Mouse (Mus musculus): ENCODE results near the gene Pld1. TPM values are rescaled to one million over a fixed set of nuclear protein-coding genes. Genes with fewer than 3 reads are reported as not detected.

Pld1 gene
- polyA plus RNA-seq, 1 experiment from 2014 or later: 4.1 TPM

- no peak for ATAC-seq (ENCODE audit: low FRiP score)
- Histone ChIP-seq H3K9ac (no peak overlapping the region), H3K36me3 (replicated peaks) (no peaks in the 10 kb centered on the region), H3K4me3 (replicated peaks) (no peak overlapping the region), H3K4me1 (peaks cover 4% of the 10 kb centered on the region; the same call in 1 of the 2 replicates), H3K4me2 (no peak overlapping the region), H3K27ac (no peak overlapping the region), H3K9me3 (no peaks in the 10 kb centered on the region), H3K27me3 (no peaks in the 10 kb centered on the region)
- WGBS: 93% methylated on average over 8 of the region's 8 CpGs
Observed at GRCm38 (mm10) chr3:28041236-28041635, 102.7 kb downstream of the Pld1 start.

GRCm38 (mm10) chr3:28042366-28042765 is 103.9 kb downstream of the Pld1 start:
- WGBS: 96% methylated on average over 4 of the region's 4 CpGs
- no peaks in the 10 kb centered on the region for H3K9me3 ChIP-seq
- no peak overlapping the region for H3K27ac ChIP-seq
- peaks cover 4% of the 10 kb centered on the region; the same call in 1 of the 2 replicates for H3K4me1 ChIP-seq
- H3K4me3 ChIP-seq (replicated peaks): no peak overlapping the region
- H3K36me3 ChIP-seq (replicated peaks): no peaks in the 10 kb centered on the region
- H3K27me3 ChIP-seq: no peaks in the 10 kb centered on the region
- ATAC-seq (ENCODE audit: low FRiP score): no peak
- H3K9ac ChIP-seq: no peak overlapping the region
- H3K4me2 ChIP-seq: no peak overlapping the region

DNA sequence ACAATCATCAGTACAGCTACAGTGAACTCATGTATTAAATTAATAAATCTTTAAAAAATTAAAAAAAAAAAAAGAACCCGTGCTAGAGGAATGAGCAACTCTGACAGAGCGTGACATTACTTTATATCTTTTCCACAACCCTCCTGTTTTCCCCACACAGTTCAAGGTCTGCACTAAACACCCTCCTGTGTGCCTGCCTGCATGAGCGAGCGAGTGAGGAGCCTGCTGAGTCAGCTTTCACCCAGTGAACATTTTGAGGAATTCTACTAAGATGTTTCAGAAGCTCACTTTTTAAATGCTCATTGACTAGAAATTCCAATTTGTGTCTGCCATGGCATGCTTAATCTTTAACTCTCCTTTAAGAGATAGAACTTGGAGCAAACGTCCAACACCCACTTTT is 109.1 kb downstream of the Pld1 start:
- Histone ChIP-seq H3K9me3 (no peaks in the 10 kb centered on the region), H3K4me3 (replicated peaks) (no peak overlapping the region), H3K4me2 (no peak overlapping the region), H3K4me1 (no peaks in the 10 kb centered on the region), H3K27ac (no peak overlapping the region), H3K36me3 (replicated peaks) (no peaks in the 10 kb centered on the region), H3K27me3 (no peaks in the 10 kb centered on the region), H3K9ac (no peak overlapping the region)
- WGBS: 88% methylated on average over 5 of the region's 5 CpGs
- ATAC-seq (ENCODE audit: low FRiP score): no peak

GRCm38 (mm10) chr3:28049526-28049925 is 111.0 kb downstream of the Pld1 start:
- H3K4me3 ChIP-seq (replicated peaks): no peak overlapping the region
- H3K36me3 ChIP-seq (replicated peaks): no peaks in the 10 kb centered on the region
- WGBS: 89% methylated on average over 2 of the region's 2 CpGs
- no peak overlapping the region for H3K27ac ChIP-seq
- no peaks in the 10 kb centered on the region for H3K27me3 ChIP-seq
- ATAC-seq (ENCODE audit: low FRiP score): no peak
- no peak overlapping the region for H3K4me2 ChIP-seq
- H3K9me3 ChIP-seq: no peaks in the 10 kb centered on the region
- no peak overlapping the region for H3K9ac ChIP-seq
- H3K4me1 ChIP-seq: no peaks in the 10 kb centered on the region

DNA sequence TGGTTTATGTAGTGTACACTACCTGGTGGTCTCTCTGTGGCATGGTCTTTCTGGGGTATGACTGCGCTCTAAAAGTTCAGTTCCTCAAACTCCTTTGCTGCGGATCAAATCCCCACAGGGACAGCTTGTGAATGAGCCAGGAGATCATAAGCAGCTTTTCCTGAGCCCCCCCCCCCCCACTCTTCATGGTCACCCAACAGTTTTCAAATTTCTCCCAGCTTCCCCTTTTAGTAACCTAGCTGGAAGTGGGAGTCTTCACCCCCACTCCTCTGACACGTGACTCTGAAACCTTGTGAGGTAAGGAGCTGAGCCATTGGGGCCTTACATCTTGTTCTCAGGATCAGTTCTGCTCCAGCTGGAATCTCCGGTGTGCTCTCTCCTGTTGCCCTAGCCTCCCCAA is 114.6 kb downstream of the Pld1 start:
- Histone ChIP-seq H3K4me1 (no peaks in the 10 kb centered on the region), H3K4me2 (no peak overlapping the region), H3K27ac (no peak overlapping the region), H3K4me3 (replicated peaks) (no peak overlapping the region), H3K27me3 (no peaks in the 10 kb centered on the region), H3K9ac (no peak overlapping the region), H3K9me3 (no peaks in the 10 kb centered on the region), H3K36me3 (replicated peaks) (no peaks in the 10 kb centered on the region)
- no peak for ATAC-seq (ENCODE audit: low FRiP score)
- 90% methylated on average over 4 of the region's 4 CpGs for WGBS

DNA sequence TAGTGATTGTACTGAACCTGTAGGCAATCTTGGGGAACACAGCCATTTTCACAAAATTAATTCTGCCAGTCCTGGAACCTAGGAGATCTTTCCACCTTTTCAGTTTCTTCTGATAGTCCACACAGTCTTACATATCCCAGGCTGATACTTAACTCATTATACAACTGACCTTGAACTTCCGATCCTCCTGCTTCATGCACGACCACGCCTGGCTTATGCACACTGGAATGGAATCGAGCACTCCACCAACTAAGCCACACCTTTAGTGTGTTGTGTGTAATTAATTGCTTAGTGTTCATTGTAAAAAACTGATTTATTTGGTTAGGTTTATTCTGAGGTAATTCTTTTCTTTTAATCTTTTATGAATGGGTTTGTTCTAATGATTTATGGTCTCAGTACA is 122.2 kb downstream of the Pld1 start:
- Histone ChIP-seq H3K4me2 (no peak overlapping the region), H3K27me3 (no peaks in the 10 kb centered on the region), H3K4me1 (no peaks in the 10 kb centered on the region), H3K4me3 (replicated peaks) (no peak overlapping the region), H3K9me3 (no peaks in the 10 kb centered on the region), H3K9ac (no peak overlapping the region), H3K36me3 (replicated peaks) (no peaks in the 10 kb centered on the region), H3K27ac (no peak overlapping the region)
- WGBS: 85% methylated on average over 4 of the region's 4 CpGs
- no peak for ATAC-seq (ENCODE audit: low FRiP score)

DNA sequence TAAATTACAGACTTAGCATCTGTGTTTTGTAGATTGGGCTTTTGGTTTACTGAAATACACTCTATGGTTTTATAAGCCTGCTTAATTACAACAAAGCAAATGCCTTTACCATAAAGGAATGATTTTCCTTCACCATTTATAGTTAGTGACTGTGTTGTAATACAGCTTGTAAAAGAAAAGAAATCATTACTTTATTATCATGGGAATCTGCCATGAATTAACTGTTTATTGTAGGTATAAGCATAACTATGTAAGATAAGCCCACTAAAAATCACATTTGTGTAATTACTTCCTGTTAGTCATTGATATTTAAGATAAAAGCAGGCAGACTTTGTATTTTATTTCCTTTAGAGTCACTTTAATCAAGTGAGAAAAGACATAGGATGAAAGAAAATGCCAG is 122.7 kb downstream of the Pld1 start:
- no peaks in the 10 kb centered on the region for H3K36me3 ChIP-seq (replicated peaks)
- no peak overlapping the region for H3K27ac ChIP-seq
- no peak for ATAC-seq (ENCODE audit: low FRiP score)
- no peak overlapping the region for H3K9ac ChIP-seq
- no peaks in the 10 kb centered on the region for H3K9me3 ChIP-seq
- H3K4me1 ChIP-seq: no peaks in the 10 kb centered on the region
- no peaks in the 10 kb centered on the region for H3K27me3 ChIP-seq
- H3K4me2 ChIP-seq: no peak overlapping the region
- H3K4me3 ChIP-seq (replicated peaks): no peak overlapping the region

DNA sequence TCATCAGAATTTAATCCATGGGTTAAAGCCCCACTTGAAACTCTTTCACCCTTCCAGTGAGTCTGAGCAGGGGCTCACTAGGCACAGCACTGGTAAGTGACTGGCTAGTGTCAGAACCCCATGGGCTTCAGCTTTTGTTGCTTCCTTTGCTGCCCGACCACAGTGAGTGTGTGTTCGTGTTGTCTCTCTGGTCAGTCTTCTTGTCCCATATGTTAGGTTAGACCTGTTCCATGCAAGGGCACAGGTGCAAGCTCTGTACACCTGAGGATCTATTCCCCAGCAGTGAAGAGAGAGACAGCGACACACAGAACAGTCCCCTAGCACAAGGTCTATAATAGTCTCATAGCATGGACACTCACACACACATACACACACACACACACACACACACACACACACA is 140.7 kb downstream of the Pld1 start:
- no peaks in the 10 kb centered on the region for H3K27me3 ChIP-seq
- H3K9ac ChIP-seq: no peak overlapping the region
- no peak overlapping the region for H3K27ac ChIP-seq
- H3K36me3 ChIP-seq (replicated peaks): no peaks in the 10 kb centered on the region; the same call in 1 of the 2 replicates
- WGBS: 81% methylated on average over 3 of the region's 3 CpGs
- H3K9me3 ChIP-seq: 0 out of 2 replicates have a peak, but pooled peaks cover 3% of the 10 kb centered on the region
- no peaks in the 10 kb centered on the region for H3K4me1 ChIP-seq
- ATAC-seq (ENCODE audit: low FRiP score): no peak
- no peak overlapping the region for H3K4me3 ChIP-seq (replicated peaks)
- H3K4me2 ChIP-seq: no peak overlapping the region

GRCm38 (mm10) chr3:28080116-28080515 is 141.6 kb downstream of the Pld1 start:
- H3K27me3 ChIP-seq: no peaks in the 10 kb centered on the region
- ATAC-seq (ENCODE audit: low FRiP score): no peak
- H3K9me3 ChIP-seq: 0 out of 2 replicates have a peak, but pooled peaks cover 3% of the 10 kb centered on the region
- H3K4me2 ChIP-seq: no peak overlapping the region
- no peaks in the 10 kb centered on the region for H3K4me1 ChIP-seq
- H3K9ac ChIP-seq: no peak overlapping the region
- H3K36me3 ChIP-seq (replicated peaks): no peaks in the 10 kb centered on the region; the same call in 1 of the 2 replicates
- WGBS: 94% methylated on average over 1 of the region's 1 CpGs
- no peak overlapping the region for H3K27ac ChIP-seq
- H3K4me3 ChIP-seq (replicated peaks): no peak overlapping the region

DNA sequence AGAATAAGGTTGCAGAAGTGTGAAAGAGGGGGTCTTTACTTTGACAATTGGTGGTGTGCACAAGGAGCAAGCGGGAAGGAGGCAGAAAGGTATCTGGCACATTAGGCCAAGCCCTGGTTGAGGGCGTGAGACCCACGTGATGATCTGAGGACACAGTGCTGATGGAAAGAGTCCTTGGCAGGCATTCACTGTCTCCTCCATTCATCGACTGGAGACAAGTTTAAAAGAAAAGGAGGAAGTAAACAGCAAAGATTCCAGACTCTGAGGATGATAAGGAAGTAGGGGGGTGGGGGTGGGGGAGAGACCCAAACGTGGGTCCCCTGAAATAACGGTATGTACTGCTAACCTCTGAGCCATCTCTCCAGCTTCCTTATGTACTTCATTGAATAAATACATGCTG is 142.5 kb downstream of the Pld1 start:
- no peak for ATAC-seq (ENCODE audit: low FRiP score)
- no peak overlapping the region for H3K4me3 ChIP-seq (replicated peaks)
- 0 out of 2 replicates have a peak, but pooled peaks cover 3% of the 10 kb centered on the region for H3K9me3 ChIP-seq
- H3K4me2 ChIP-seq: no peak overlapping the region
- no peaks in the 10 kb centered on the region for H3K27me3 ChIP-seq
- H3K9ac ChIP-seq: no peak overlapping the region
- H3K27ac ChIP-seq: no peak overlapping the region
- no peaks in the 10 kb centered on the region for H3K4me1 ChIP-seq
- H3K36me3 ChIP-seq (replicated peaks): no peaks in the 10 kb centered on the region; the same call in 1 of the 2 replicates
- WGBS: 88% methylated on average over 6 of the region's 6 CpGs

- no peaks in the 10 kb centered on the region for H3K4me1 ChIP-seq
- no peak for ATAC-seq (ENCODE audit: low FRiP score)
- no peaks in the 10 kb centered on the region; the same call in 1 of the 2 replicates for H3K36me3 ChIP-seq (replicated peaks)
- H3K27me3 ChIP-seq: no peaks in the 10 kb centered on the region
- H3K27ac ChIP-seq: no peak overlapping the region
- no peaks in the 10 kb centered on the region for H3K9me3 ChIP-seq
- no peak overlapping the region for H3K9ac ChIP-seq
- H3K4me3 ChIP-seq (replicated peaks): no peak overlapping the region
- 81% methylated on average over 3 of the region's 3 CpGs for WGBS
- H3K4me2 ChIP-seq: no peak overlapping the region
Observed at GRCm38 (mm10) chr3:28083218-28083617, 144.7 kb downstream of the Pld1 start.

- Histone ChIP-seq H3K4me2 (no peak overlapping the region), H3K4me1 (no peaks in the 10 kb centered on the region), H3K9me3 (no peaks in the 10 kb centered on the region), H3K27me3 (no peaks in the 10 kb centered on the region), H3K9ac (no peak overlapping the region), H3K27ac (no peak overlapping the region), H3K36me3 (replicated peaks) (no peaks in the 10 kb centered on the region), H3K4me3 (replicated peaks) (no peak overlapping the region)
- ATAC-seq (ENCODE audit: low FRiP score): no peak
- WGBS: 59% methylated on average over 2 of the region's 2 CpGs
Observed at GRCm38 (mm10) chr3:28084281-28084680, 145.8 kb downstream of the Pld1 start.

- WGBS: 51% methylated on average over 1 of the region's 1 CpGs
- ATAC-seq (ENCODE audit: low FRiP score): no peak
Observed at GRCm38 (mm10) chr3:28091296-28091695, 152.8 kb downstream of the Pld1 start.

More at GRCm38 (mm10) chr3:28091296-28091695, 152.8 kb downstream of the Pld1 start:
- H3K27ac ChIP-seq: no peak overlapping the region
- H3K27me3 ChIP-seq: no peaks in the 10 kb centered on the region
- no peak overlapping the region for H3K9ac ChIP-seq
- H3K36me3 ChIP-seq (replicated peaks): no peaks in the 10 kb centered on the region
- H3K4me3 ChIP-seq (replicated peaks): no peak overlapping the region
- no peak overlapping the region for H3K4me2 ChIP-seq
- no peaks in the 10 kb centered on the region for H3K9me3 ChIP-seq
- no peaks in the 10 kb centered on the region; the same call in 1 of the 2 replicates for H3K4me1 ChIP-seq
